Mouse (Mus musculus) embryonic facial prominence, embryonic 10.5 days (tissue): Measurements from ENCODE around the gene Hivep1. TPM values are rescaled to one million over a fixed set of nuclear protein-coding genes. Genes with fewer than 3 reads are reported as not detected.
A peak's percentile ranks its signal among the peaks of the same experiment; 100 is the strongest.

Experiments used
- DNase-seq: peaks from one replicate; pipeline ENCODE4 v3.0.0-alpha.2; 2017; ENCODE audit warnings: low spot score
- H3K27ac ChIP-seq: fragments of 300-500 bp; sonication (generic); replicated peaks from 2 replicates; pipeline ENCODE4 v1.5.1; 2016; ENCODE audit warnings: mild to moderate bottlenecking
- H3K27me3 ChIP-seq: fragments of 300-500 bp; sonication (generic); replicated peaks from 2 replicates; pipeline ENCODE4 v1.6.1; 2016; ENCODE audit warnings: low read depth, mild to moderate bottlenecking; ENCODE audit not compliant: poor library complexity, severe bottlenecking
- H3K36me3 ChIP-seq: fragments of 300-500 bp; sonication (generic); replicated peaks from 2 replicates; pipeline ENCODE4 v1.6.1; 2016; ENCODE audit warnings: mild to moderate bottlenecking, moderate library complexity
- H3K4me1 ChIP-seq: fragments of 300-500 bp; sonication (generic); 2 replicates; pipeline ENCODE4 v1.6.1; 2016
- H3K4me3 ChIP-seq: fragments of 300-500 bp; sonication (generic); 2 replicates; pipeline ENCODE4 v1.5.1; 2016; ENCODE audit warnings: mild to moderate bottlenecking, moderate library complexity
- H3K9me3 ChIP-seq: fragments of 300-500 bp; sonication (generic); 2 replicates; pipeline ENCODE4 v1.6.1; 2016; ENCODE audit warnings: mild to moderate bottlenecking
- WGBS: fragments of 180-500 bp; shearing (Covaris S2); methylation state at CpG from one replicate; pipeline ENCODE4 v1.1.7; 2016; 5-methylcytosine and 5-hydroxymethylcytosine counted together
- polyA plus RNA-seq: library from polyadenylated mRNA; unstranded; fragments of >200 nt; fragmentation: Nextera tagmentation; extraction: Ambion mirVana; gene quantifications from 2 replicates; pipeline ENCODE4 v1.2.1, GENCODE M21; 2016

Hivep1 gene
- polyA plus RNA-seq, 1 experiment from 2014 or later, result 9.4 TPM

- DNase-seq, result no peak
- H3K36me3 ChIP-seq, result peaks cover 55% of the 10 kb centered on the region
- WGBS, result 68% methylated on average over 10 of the region's 10 CpGs
- H3K9me3 ChIP-seq, result no peaks in the 10 kb centered on the region
- H3K27ac ChIP-seq, result no peak overlapping the region
- H3K4me1 ChIP-seq, result peaks cover 12% of the 10 kb centered on the region; the same call in 1 of the 2 replicates
- H3K4me3 ChIP-seq, result no peak overlapping the region
- H3K27me3 ChIP-seq, result no peaks in the 10 kb centered on the region
Observed at GRCm38 (mm10) chr13:42080131-42080916, 28.5 kb downstream of the Hivep1 start.

- Histone ChIP-seq H3K36me3 (peaks cover 7% of the 10 kb centered on the region), H3K27me3 (no peaks in the 10 kb centered on the region), H3K27ac (no peak overlapping the region), H3K4me3 (no peak overlapping the region), H3K9me3 (no peaks in the 10 kb centered on the region), H3K4me1 (peaks cover 12% of the 10 kb centered on the region)
- DNase-seq, result no peak
- WGBS, result 74% methylated on average over 5 of the region's 5 CpGs
Observed at GRCm38 (mm10) chr13:42088339-42088738, 36.5 kb downstream of the Hivep1 start.

GRCm38 (mm10) chr13:42089025-42089424, 37.2 kb downstream of the Hivep1 start:
- Histone ChIP-seq H3K9me3 (no peaks in the 10 kb centered on the region), H3K27ac (no peak overlapping the region), H3K36me3 (peaks cover 7% of the 10 kb centered on the region), H3K4me3 (no peak overlapping the region), H3K27me3 (no peaks in the 10 kb centered on the region), H3K4me1 (peaks cover 18% of the 10 kb centered on the region)
- DNase-seq, result no peak
- WGBS, result 68% methylated on average over 8 of the region's 8 CpGs

- Histone ChIP-seq H3K27me3 (no peaks in the 10 kb centered on the region), H3K27ac (no peak overlapping the region), H3K4me1 (peaks cover 20% of the 10 kb centered on the region), H3K9me3 (no peaks in the 10 kb centered on the region), H3K36me3 (peaks cover 7% of the 10 kb centered on the region), H3K4me3 (no peak overlapping the region)
- no peak for DNase-seq
- 94% methylated on average over 5 of the region's 5 CpGs for WGBS
Observed at GRCm38 (mm10) chr13:42090751-42091150, 38.9 kb downstream of the Hivep1 start.

GRCm38 (mm10) chr13:42092392-42093139, 40.7 kb downstream of the Hivep1 start:
- no peaks in the 10 kb centered on the region for H3K9me3 ChIP-seq
- no peak for DNase-seq
- WGBS, result 73% methylated on average over 8 of the region's 8 CpGs

GRCm38 (mm10) chr13:42093268-42094042, 41.6 kb downstream of the Hivep1 start:
- DNase-seq, result no peak
- H3K27ac ChIP-seq, result 0 out of 2 replicates have a peak overlapping the region, but pooled peaks have one; percentile 35
- WGBS, result 69% methylated on average over 12 of the region's 12 CpGs

More at GRCm38 (mm10) chr13:42092392-42093139, 40.7 kb downstream of the Hivep1 start:
- Histone ChIP-seq H3K4me1 (peaks cover 27% of the 10 kb centered on the region), H3K27ac (no peak overlapping the region), H3K36me3 (peaks cover 11% of the 10 kb centered on the region), H3K4me3 (no peak overlapping the region), H3K27me3 (no peaks in the 10 kb centered on the region)

GRCm38 (mm10) chr13:42095826-42096515, 44.1 kb downstream of the Hivep1 start:
- peak overlapping the region; percentile 10; the same call in 1 of the 2 replicates for H3K27ac ChIP-seq
- peaks cover 31% of the 10 kb centered on the region for H3K4me1 ChIP-seq
- no peaks in the 10 kb centered on the region; the same call in 1 of the 2 replicates for H3K9me3 ChIP-seq
- H3K4me3 ChIP-seq, result no peak overlapping the region
- H3K36me3 ChIP-seq, result peaks cover 13% of the 10 kb centered on the region
- no peaks in the 10 kb centered on the region for H3K27me3 ChIP-seq
- 79% methylated on average over 10 of the region's 10 CpGs for WGBS
- DNase-seq, result no peak

More at GRCm38 (mm10) chr13:42093268-42094042, 41.6 kb downstream of the Hivep1 start:
- Histone ChIP-seq H3K36me3 (peaks cover 19% of the 10 kb centered on the region), H3K4me1 (peaks cover 24% of the 10 kb centered on the region), H3K27me3 (no peaks in the 10 kb centered on the region), H3K4me3 (no peak overlapping the region), H3K9me3 (no peaks in the 10 kb centered on the region; the same call in 1 of the 2 replicates)

GRCm38 (mm10) chr13:42097109-42097508, 45.3 kb downstream of the Hivep1 start:
- Histone ChIP-seq H3K27ac (no peak overlapping the region), H3K36me3 (peaks cover 13% of the 10 kb centered on the region), H3K9me3 (no peaks in the 10 kb centered on the region; the same call in 1 of the 2 replicates), H3K4me3 (no peak overlapping the region), H3K4me1 (peaks cover 38% of the 10 kb centered on the region), H3K27me3 (no peaks in the 10 kb centered on the region)
- no peak for DNase-seq

- peaks cover 44% of the 10 kb centered on the region for H3K4me1 ChIP-seq
- no peak overlapping the region for H3K4me3 ChIP-seq
- no peaks in the 10 kb centered on the region; the same call in 1 of the 2 replicates for H3K9me3 ChIP-seq
- H3K27me3 ChIP-seq, result no peaks in the 10 kb centered on the region
- H3K36me3 ChIP-seq, result peaks cover 13% of the 10 kb centered on the region
- DNase-seq, result no peak
- no peak overlapping the region for H3K27ac ChIP-seq
- WGBS, result 96% methylated on average over 1 of the region's 1 CpGs
Observed at GRCm38 (mm10) chr13:42098522-42098921, 46.7 kb downstream of the Hivep1 start.

- DNase-seq, result no peak
- Histone ChIP-seq H3K9me3 (no peaks in the 10 kb centered on the region; the same call in 1 of the 2 replicates), H3K36me3 (peaks cover 13% of the 10 kb centered on the region), H3K27ac (no peak overlapping the region), H3K4me3 (no peak overlapping the region), H3K27me3 (no peaks in the 10 kb centered on the region), H3K4me1 (peaks cover 44% of the 10 kb centered on the region)
- WGBS, result 92% methylated on average over 4 of the region's 4 CpGs
Observed at GRCm38 (mm10) chr13:42099523-42099922, 47.7 kb downstream of the Hivep1 start.

- H3K27ac ChIP-seq, result peak overlapping the region; percentile 72
- peaks cover 35% of the 10 kb centered on the region for H3K4me1 ChIP-seq
- WGBS, result 59% methylated on average over 13 of the region's 13 CpGs
- H3K9me3 ChIP-seq, result no peaks in the 10 kb centered on the region; the same call in 1 of the 2 replicates
- peaks cover 9% of the 10 kb centered on the region for H3K36me3 ChIP-seq
- H3K27me3 ChIP-seq, result no peaks in the 10 kb centered on the region
- peak; percentile 45 for DNase-seq
- no peak overlapping the region for H3K4me3 ChIP-seq
Observed at GRCm38 (mm10) chr13:42101440-42102190, 49.8 kb downstream of the Hivep1 start.
